Mouse (Mus musculus): ENCODE measurements at regions not wholly inside any gene's neighbourhood (a gene's known extent, or its start where the extent isn't known, plus 50 kb on each side); places are given as distances from the start of the nearest gene placed in this dataset.

DNA sequence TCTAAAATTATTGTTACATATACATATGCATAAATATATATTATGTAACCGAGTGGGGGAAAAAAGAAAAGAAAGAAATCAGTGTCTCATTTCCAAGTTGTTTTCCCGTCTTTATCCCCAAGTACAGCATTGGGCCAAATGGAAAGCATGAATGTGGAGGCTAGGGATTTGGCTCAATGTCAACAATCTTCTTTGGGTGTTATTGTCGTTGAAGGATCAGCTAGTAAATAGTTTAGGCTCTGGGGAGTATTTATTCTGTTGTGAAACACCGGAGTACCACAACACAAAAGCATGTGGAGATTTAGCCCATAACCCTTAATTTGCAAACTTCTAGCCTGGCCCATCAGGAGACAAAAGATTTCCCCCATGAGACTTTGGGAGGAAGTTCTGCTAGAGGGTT, 105.8 kb upstream of the Maf start:
- no peak overlapping the region for H3K4me2 ChIP-seq (ENCODE audit: low read length)
- H3K36me3 ChIP-seq (ENCODE audit: insufficient read depth, low read length): no peaks in the 10 kb centered on the region
- H3K4me1 ChIP-seq (replicated peaks; ENCODE audit: insufficient read depth, low read length): no peaks in the 10 kb centered on the region
- TF ChIP-seq CTCF (IDR thresholded peaks at IDR 0.05; ENCODE audit: low read depth): no peak
- ATAC-seq (replicated peaks; ENCODE audit: low FRiP score, low read depth): no peak
- 68% methylated on average over 4 of the region's 4 CpGs for WGBS
- no peak for DNase-seq (ENCODE audit: low spot score)
- no peak overlapping the region for H3K4me3 ChIP-seq (replicated peaks; ENCODE audit: low read depth, low read length)
- H3K27ac ChIP-seq: no peak overlapping the region
- H3K27me3 ChIP-seq (ENCODE audit: insufficient read depth, low read length): no peaks in the 10 kb centered on the region
- H3K9me3 ChIP-seq (replicated peaks; ENCODE audit: low read length): no peaks in the 10 kb centered on the region
- H3K9ac ChIP-seq (ENCODE audit: low read depth, low read length): no peak overlapping the region

DNA sequence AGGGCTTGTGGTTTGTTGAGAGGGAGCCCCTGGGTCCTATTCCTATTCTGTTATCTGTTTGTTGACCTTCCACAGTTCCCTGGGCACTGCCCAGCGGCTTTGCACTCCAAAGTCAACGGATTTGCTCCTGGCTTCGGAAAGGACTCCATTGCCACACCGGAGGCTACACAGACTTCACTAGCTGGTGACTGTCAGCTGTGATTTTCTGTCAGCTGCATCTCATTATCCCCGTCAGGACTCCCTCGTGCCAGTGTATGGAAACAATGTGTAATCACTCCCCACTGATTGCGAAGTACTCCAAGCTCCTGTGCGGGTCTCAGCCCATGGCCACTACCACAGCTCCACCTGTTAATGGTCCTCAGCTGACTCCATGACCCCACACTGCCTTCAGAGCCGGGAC, 99.0 kb upstream of the Maf start:
- no peak for TF ChIP-seq CTCF (IDR thresholded peaks at IDR 0.05; ENCODE audit: low read depth)
- WGBS: 78% methylated on average over 9 of the region's 9 CpGs
- no peaks in the 10 kb centered on the region for H3K27me3 ChIP-seq (ENCODE audit: insufficient read depth, low read length)
- H3K4me1 ChIP-seq (replicated peaks; ENCODE audit: insufficient read depth, low read length): no peaks in the 10 kb centered on the region
- no peak overlapping the region for H3K4me3 ChIP-seq (replicated peaks; ENCODE audit: low read depth, low read length)
- ATAC-seq (replicated peaks; ENCODE audit: low FRiP score, low read depth) (no peak), DNase-seq (ENCODE audit: low spot score) (no peak)
- no peaks in the 10 kb centered on the region for H3K9me3 ChIP-seq (replicated peaks; ENCODE audit: low read length)
- no peaks in the 10 kb centered on the region for H3K36me3 ChIP-seq (ENCODE audit: insufficient read depth, low read length)
- no peak overlapping the region for H3K4me2 ChIP-seq (ENCODE audit: low read length)
- no peak overlapping the region for H3K27ac ChIP-seq
- H3K9ac ChIP-seq (ENCODE audit: low read depth, low read length): no peak overlapping the region

DNA sequence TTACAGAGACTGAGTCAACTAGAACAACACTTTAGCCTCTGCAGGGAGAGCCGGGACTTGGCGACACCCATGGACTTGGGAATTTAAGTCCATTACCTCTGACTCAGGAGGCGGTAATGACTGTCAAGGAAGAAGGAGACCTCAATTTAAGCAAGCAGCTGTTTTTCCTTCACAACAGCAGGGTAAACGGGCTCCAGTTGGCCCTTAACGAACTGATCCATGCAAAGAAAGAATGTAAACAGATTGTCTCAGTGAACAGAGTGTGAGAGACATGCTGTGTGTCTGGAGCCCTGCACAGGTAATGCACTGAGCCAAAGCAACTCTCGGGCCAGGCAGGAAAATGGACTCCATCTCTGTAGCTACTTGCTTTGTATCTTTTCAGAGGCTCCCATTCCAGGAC, 98.5 kb upstream of the Maf start:
- H3K4me1 ChIP-seq (replicated peaks; ENCODE audit: insufficient read depth, low read length): no peaks in the 10 kb centered on the region
- no peak overlapping the region for H3K27ac ChIP-seq
- DNase-seq (ENCODE audit: low spot score): no peak
- no peak overlapping the region for H3K4me2 ChIP-seq (ENCODE audit: low read length)
- H3K9ac ChIP-seq (ENCODE audit: low read depth, low read length): no peak overlapping the region
- TF ChIP-seq CTCF (IDR thresholded peaks at IDR 0.05; ENCODE audit: low read depth): no peak
- H3K36me3 ChIP-seq (ENCODE audit: insufficient read depth, low read length): no peaks in the 10 kb centered on the region
- 64% methylated on average over 6 of the region's 6 CpGs for WGBS
- H3K4me3 ChIP-seq (replicated peaks; ENCODE audit: low read depth, low read length): no peak overlapping the region
- no peaks in the 10 kb centered on the region for H3K27me3 ChIP-seq (ENCODE audit: insufficient read depth, low read length)
- no peak for ATAC-seq (replicated peaks; ENCODE audit: low FRiP score, low read depth)
- H3K9me3 ChIP-seq (replicated peaks; ENCODE audit: low read length): no peaks in the 10 kb centered on the region

DNA sequence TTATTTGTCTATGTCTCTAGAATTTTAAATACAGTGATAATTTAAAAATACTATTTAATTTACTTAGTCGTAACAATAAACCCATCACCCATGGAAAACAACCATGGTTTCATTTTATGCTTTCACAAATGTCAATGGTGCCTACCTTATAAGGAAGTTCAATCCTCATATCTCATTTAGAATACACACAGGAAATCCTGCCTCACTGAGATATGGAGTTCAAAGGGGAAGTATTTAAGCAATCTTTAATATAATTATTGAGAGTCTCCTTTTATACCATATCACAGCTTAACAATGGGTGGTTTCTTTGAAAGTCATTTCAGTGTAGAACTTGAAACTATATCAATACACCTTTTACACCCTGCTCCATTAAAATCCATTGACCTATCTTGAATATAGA, 86.0 kb upstream of the Maf start:
- H3K27ac ChIP-seq: no peak overlapping the region
- H3K4me2 ChIP-seq (ENCODE audit: low read length): no peak overlapping the region
- no peaks in the 10 kb centered on the region for H3K4me1 ChIP-seq (replicated peaks; ENCODE audit: insufficient read depth, low read length)
- H3K36me3 ChIP-seq (ENCODE audit: insufficient read depth, low read length): no peaks in the 10 kb centered on the region
- H3K4me3 ChIP-seq (replicated peaks; ENCODE audit: low read depth, low read length): no peak overlapping the region
- no peak for ATAC-seq (replicated peaks; ENCODE audit: low FRiP score, low read depth)
- TF ChIP-seq CTCF (IDR thresholded peaks at IDR 0.05; ENCODE audit: low read depth): no peak
- H3K27me3 ChIP-seq (ENCODE audit: insufficient read depth, low read length): no peaks in the 10 kb centered on the region
- no peak for DNase-seq (ENCODE audit: low spot score)
- H3K9ac ChIP-seq (ENCODE audit: low read depth, low read length): no peak overlapping the region
- 76% methylated on average over 1 of the region's 1 CpGs for WGBS
- no peaks in the 10 kb centered on the region for H3K9me3 ChIP-seq (replicated peaks; ENCODE audit: low read length)

DNA sequence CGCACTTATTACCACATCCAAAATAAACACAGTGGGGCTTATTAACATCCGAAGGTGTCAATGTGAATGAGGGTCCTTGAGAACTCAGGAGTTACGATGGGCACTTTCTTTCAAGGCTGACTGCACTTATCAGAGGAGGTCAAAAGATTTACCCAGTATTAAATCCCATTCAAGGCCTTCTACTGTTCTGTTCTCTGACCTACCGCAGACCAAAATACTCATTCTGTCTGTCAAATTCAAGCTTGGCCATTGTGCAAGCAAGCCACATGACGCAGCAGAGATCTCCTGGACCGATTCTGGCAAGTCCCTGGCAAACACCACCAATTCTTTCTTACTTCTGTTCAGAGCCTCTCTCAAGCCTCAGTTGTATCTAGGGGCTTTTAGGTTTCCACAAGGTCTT, 80.8 kb upstream of the Maf start:
- no peak for TF ChIP-seq CTCF (IDR thresholded peaks at IDR 0.05; ENCODE audit: low read depth)
- H3K27ac ChIP-seq: no peak overlapping the region
- DNase-seq (ENCODE audit: low spot score): no peak
- no peak overlapping the region for H3K4me2 ChIP-seq (ENCODE audit: low read length)
- no peak overlapping the region for H3K4me3 ChIP-seq (replicated peaks; ENCODE audit: low read depth, low read length)
- H3K36me3 ChIP-seq (ENCODE audit: insufficient read depth, low read length): no peaks in the 10 kb centered on the region
- 52% methylated on average over 6 of the region's 6 CpGs for WGBS
- H3K9ac ChIP-seq (ENCODE audit: low read depth, low read length): no peak overlapping the region
- no peaks in the 10 kb centered on the region for H3K4me1 ChIP-seq (replicated peaks; ENCODE audit: insufficient read depth, low read length)
- no peaks in the 10 kb centered on the region for H3K9me3 ChIP-seq (replicated peaks; ENCODE audit: low read length)
- ATAC-seq (replicated peaks; ENCODE audit: low FRiP score, low read depth): no peak
- no peaks in the 10 kb centered on the region for H3K27me3 ChIP-seq (ENCODE audit: insufficient read depth, low read length)

DNA sequence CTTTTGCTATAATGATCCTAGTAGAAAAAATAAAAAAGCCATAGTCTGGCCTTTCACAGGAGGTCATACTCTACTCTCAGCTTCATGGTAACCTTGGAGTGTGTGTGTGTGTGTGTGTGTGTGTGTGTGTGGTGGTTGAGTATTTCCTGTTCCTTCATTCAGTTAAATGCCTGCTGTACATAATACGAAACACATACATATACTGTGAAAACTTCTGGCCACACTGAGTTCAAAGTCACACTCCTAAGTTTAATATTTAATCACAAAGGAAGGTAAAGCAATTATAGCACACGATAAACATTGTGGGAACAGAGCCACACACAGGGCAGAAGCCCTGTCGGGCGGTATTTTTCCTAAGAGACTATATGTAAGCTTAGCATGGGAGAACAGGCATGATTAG, 78.6 kb upstream of the Maf start:
- Histone ChIP-seq H3K4me2 (ENCODE audit: low read length) (no peak overlapping the region), H3K27me3 (ENCODE audit: insufficient read depth, low read length) (no peaks in the 10 kb centered on the region), H3K4me1 (replicated peaks; ENCODE audit: insufficient read depth, low read length) (no peaks in the 10 kb centered on the region), H3K9me3 (replicated peaks; ENCODE audit: low read length) (no peaks in the 10 kb centered on the region), H3K4me3 (replicated peaks; ENCODE audit: low read depth, low read length) (no peak overlapping the region), H3K27ac (no peak overlapping the region), H3K9ac (ENCODE audit: low read depth, low read length) (no peak overlapping the region), H3K36me3 (ENCODE audit: insufficient read depth, low read length) (no peaks in the 10 kb centered on the region)
- DNase-seq (ENCODE audit: low spot score) (no peak), ATAC-seq (replicated peaks; ENCODE audit: low FRiP score, low read depth) (no peak; the same call in 1 of the 2 replicates)
- WGBS: 71% methylated on average over 4 of the region's 4 CpGs
- TF ChIP-seq CTCF (IDR thresholded peaks at IDR 0.05; ENCODE audit: low read depth): no peak

DNA sequence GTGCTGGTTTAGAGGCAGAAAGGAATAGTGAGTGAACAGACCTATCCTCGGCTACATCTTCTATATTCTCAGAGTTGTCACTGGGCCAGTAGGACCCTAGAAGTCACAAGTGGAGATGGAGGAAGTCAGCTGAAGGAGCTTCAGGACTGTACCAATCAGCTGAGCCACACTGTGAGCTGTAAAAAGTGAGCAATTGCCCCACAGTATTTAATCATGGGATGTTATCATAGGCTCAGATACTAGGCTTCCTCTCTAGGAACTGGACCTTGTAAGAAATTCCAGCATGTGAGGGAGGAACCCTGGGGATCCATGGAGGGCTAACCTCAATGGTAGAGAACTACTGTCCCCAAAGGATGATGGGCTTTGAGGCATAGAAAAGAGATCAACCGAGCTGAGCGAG, 78.2 kb upstream of the Maf start:
- no peak overlapping the region for H3K27ac ChIP-seq
- H3K9me3 ChIP-seq (replicated peaks; ENCODE audit: low read length): no peaks in the 10 kb centered on the region
- no peak for ATAC-seq (replicated peaks; ENCODE audit: low FRiP score, low read depth)
- H3K4me3 ChIP-seq (replicated peaks; ENCODE audit: low read depth, low read length): no peak overlapping the region
- H3K4me2 ChIP-seq (ENCODE audit: low read length): no peak overlapping the region
- no peak overlapping the region for H3K9ac ChIP-seq (ENCODE audit: low read depth, low read length)
- no peaks in the 10 kb centered on the region for H3K36me3 ChIP-seq (ENCODE audit: insufficient read depth, low read length)
- H3K27me3 ChIP-seq (ENCODE audit: insufficient read depth, low read length): no peaks in the 10 kb centered on the region
- 93% methylated on average over 3 of the region's 3 CpGs for WGBS
- TF ChIP-seq CTCF (IDR thresholded peaks at IDR 0.05; ENCODE audit: low read depth): no peak
- DNase-seq (ENCODE audit: low spot score): no peak
- H3K4me1 ChIP-seq (replicated peaks; ENCODE audit: insufficient read depth, low read length): no peaks in the 10 kb centered on the region
